Mouse (Mus musculus): ENCODE measurements around the gene Il21.

DNA sequence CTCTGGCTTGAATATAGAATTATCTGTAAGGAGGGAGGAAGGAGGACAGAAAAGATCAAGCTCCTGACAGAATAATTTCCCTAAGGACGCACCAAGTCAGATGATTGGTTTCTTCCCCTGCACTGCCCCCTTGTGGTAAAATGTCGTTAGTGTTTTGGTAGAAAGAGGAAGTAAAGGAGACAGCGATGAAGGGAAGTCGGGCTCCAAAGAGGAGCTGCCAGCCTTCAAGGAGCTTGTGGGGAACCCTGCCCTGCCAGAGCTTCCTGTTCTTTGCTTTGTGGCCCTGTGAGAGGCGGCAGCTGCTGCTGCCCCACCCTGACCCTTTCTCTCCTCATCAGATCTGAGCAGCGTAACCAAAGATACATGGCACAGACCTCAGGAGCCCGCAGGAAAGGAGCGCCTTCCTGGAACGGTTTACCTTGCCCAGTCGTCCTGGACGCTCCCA lies 28.4 kb downstream of the Il21 start:
- TF ChIP-seq NELFE (IDR thresholded peaks at IDR 0.05; ENCODE audit: low read depth, low read length) (no peak; the same call in 1 of the 2 replicates), CTCF (conservative IDR thresholded peaks at IDR 0.05 in 1 of 2, IDR thresholded peaks at IDR 0.05 in 1 of 2; ENCODE audit: low read depth in 2 of 2, low read length in 2 of 2) (peak; percentile 76 to 91), MAX (IDR thresholded peaks at IDR 0.05; ENCODE audit: low read length) (no peak; the same call in 1 of the 2 replicates), EP300 (IDR thresholded peaks at IDR 0.05; ENCODE audit: low read length) (0 out of 2 replicates have a peak, but pooled peaks have one; percentile 11), USF2 (conservative IDR thresholded peaks at IDR 0.05; ENCODE audit: low read depth, low read length) (no peak), POLR2A (IDR thresholded peaks at IDR 0.05; ENCODE audit: low read depth, low read length) (0 out of 2 replicates have a peak, but pooled peaks have one; percentile 36), KAT2A (IDR thresholded peaks at IDR 0.05; ENCODE audit: insufficient replicate concordance, low read length) (no peak), UBTF (IDR thresholded peaks at IDR 0.05; ENCODE audit: low read depth, low read length) (no peak), MYC (IDR thresholded peaks at IDR 0.05; ENCODE audit: low read depth, low read length) (no peak)
